Comparison of ENCODE assay signal across 15 mouse cellular contexts in genomic region chr8:122124326-122124725, GRCm38 (mm10).
DNase-seq lines count a peak whose midpoint lies in the region; ATAC-seq and TF ChIP-seq lines count a peak whose summit lies in the region.
"Had no signal": no experiment of that assay in that cellular context is flagged by ENCODE, and none has a peak within 500 bp of the region (broad histone marks: within the 10 kb centered on the region; RNA-seq: fewer than 3 reads in every experiment).

No protein-coding gene starts in this region.

- intact Hi-C loops in heart, adult 2 months (cut with DNase I): no loop called here

- H3K36me3 ChIP-seq in heart, adult 2 months (ENCODE audit: control insufficient read depth, insufficient read depth, low read length): no peaks in the 10 kb centered on the region
- H3K36me3 ChIP-seq in heart, embryonic 12.5 days: no peaks in the 10 kb centered on the region
- no peaks in the 10 kb centered on the region for H3K36me3 ChIP-seq in liver, embryonic 14.5 days (replicated peaks; ENCODE audit: control insufficient read depth, insufficient read depth, low read depth)
- no peaks in the 10 kb centered on the region for H3K36me3 ChIP-seq in liver, embryonic 12.5 days
- no peaks in the 10 kb centered on the region for H3K36me3 ChIP-seq in E14TG2a.4 (ENCODE audit: insufficient read depth, low read length)
- no peaks in the 10 kb centered on the region for H3K36me3 ChIP-seq in forebrain, embryonic 16.5 days (ENCODE audit: control insufficient read depth, insufficient read depth)
- H3K36me3 ChIP-seq: limb, embryonic 13.5 days; neural tube, embryonic 15.5 days had no signal

- ATAC-seq in heart, embryonic 12.5 days (ENCODE audit: insufficient number of reproducible peaks, low FRiP score): no peak
- no peak for ATAC-seq in liver, embryonic 14.5 days (ENCODE audit: insufficient read depth)
- no peak for ATAC-seq in liver, embryonic 12.5 days
- ATAC-seq in megakaryocyte-erythroid progenitor cell, adult 5-6 weeks (replicated peaks; ENCODE audit: low FRiP score, low TSS enrichment, poor library complexity, severe bottlenecking): no peak
- ATAC-seq in forebrain, embryonic 16.5 days: no peak

- no peaks in the 10 kb centered on the region for H3K27me3 ChIP-seq in heart, adult 2 months (ENCODE audit: control insufficient read depth, insufficient read depth, low read length)
- H3K27me3 ChIP-seq in heart, embryonic 12.5 days (replicated peaks): no peaks in the 10 kb centered on the region
- H3K27me3 ChIP-seq in liver, embryonic 14.5 days (ENCODE audit: control insufficient read depth, insufficient read depth, low read length): no peaks in the 10 kb centered on the region
- no peaks in the 10 kb centered on the region for H3K27me3 ChIP-seq in liver, embryonic 12.5 days (replicated peaks)
- peaks cover 9% of the 10 kb centered on the region for H3K27me3 ChIP-seq in E14TG2a.4 (ENCODE audit: insufficient read depth, low read length)
- H3K27me3 ChIP-seq in forebrain, embryonic 16.5 days (replicated peaks; ENCODE audit: control insufficient read depth, insufficient read depth, low read length): no peaks in the 10 kb centered on the region
- H3K27me3 ChIP-seq: limb, embryonic 13.5 days; neural tube, embryonic 15.5 days had no signal

- H3K79me2 ChIP-seq in heart, adult 2 months (replicated peaks; ENCODE audit: control insufficient read depth, insufficient read depth, low read length): no peaks in the 10 kb centered on the region

- no peak overlapping the region for H3K4me3 ChIP-seq in heart, adult 2 months
- no peak overlapping the region for H3K4me3 ChIP-seq in heart, embryonic 12.5 days
- H3K4me3 ChIP-seq in liver, embryonic 14.5 days (ENCODE audit: insufficient read depth in 1 of 2, low read depth in 2 of 2, low read length in 2 of 2): no peak overlapping the region
- no peak overlapping the region for H3K4me3 ChIP-seq in liver, embryonic 12.5 days
- H3K4me3 ChIP-seq in E14TG2a.4 (replicated peaks; ENCODE audit: low read length): no peak overlapping the region
- no peak overlapping the region for H3K4me3 ChIP-seq in forebrain, embryonic 16.5 days (replicated peaks; ENCODE audit: low read length)
- H3K4me3 ChIP-seq: limb, embryonic 13.5 days; neural tube, embryonic 15.5 days had no signal

- DNase-seq in heart, adult 2 months: no peak
- no peak for DNase-seq in liver, embryonic 14.5 days (ENCODE audit: low read depth in 3 of 3, low spot score in 3 of 3)
- peak; percentile 29 for DNase-seq in forelimb bud, embryonic 11.5 days (ENCODE audit: low read depth, low spot score)
- DNase-seq: cerebellum, adult 9-10 months; gastrocnemius, postnatal 25 days; lung, postnatal 36 days; right cerebral cortex, postnatal 14 days had no signal

- H3K9ac ChIP-seq in heart, adult 2 months (ENCODE audit: low read depth, low read length): no peak overlapping the region
- H3K9ac ChIP-seq in heart, embryonic 12.5 days: no peak overlapping the region
- H3K9ac ChIP-seq in liver, embryonic 14.5 days (replicated peaks): no peak overlapping the region
- no peak overlapping the region for H3K9ac ChIP-seq in liver, embryonic 12.5 days
- H3K9ac ChIP-seq in forebrain, embryonic 16.5 days (replicated peaks; ENCODE audit: low read depth, low read length): no peak overlapping the region
- H3K9ac ChIP-seq: hindbrain, embryonic 14.5 days; limb, embryonic 13.5 days; neural tube, embryonic 15.5 days had no signal

- WGBS in heart, adult 2 months: 93% methylated on average over 3 of the region's 3 CpGs
- 78% methylated on average over 3 of the region's 3 CpGs for whole genome bisulfite sequencing in heart, embryonic 12.5 days
- 65% methylated on average over 3 of the region's 3 CpGs for WGBS in liver, embryonic 14.5 days (ENCODE audit: insufficient replicate concordance)
- 75% methylated on average over 3 of the region's 3 CpGs for WGBS in liver, embryonic 12.5 days (ENCODE audit: insufficient replicate concordance)
- WGBS in forebrain, embryonic 16.5 days: 83% methylated on average over 3 of the region's 3 CpGs

- no peaks in the 10 kb centered on the region for H3K4me1 ChIP-seq in heart, adult 2 months (ENCODE audit: control insufficient read depth, insufficient read depth, low read length)
- peaks cover 34% of the 10 kb centered on the region for H3K4me1 ChIP-seq in heart, embryonic 12.5 days (replicated peaks)
- no peaks in the 10 kb centered on the region for H3K4me1 ChIP-seq in liver, embryonic 14.5 days (replicated peaks; ENCODE audit: control insufficient read depth in 2 of 2, insufficient read depth in 2 of 2, low read length in 1 of 2)
- no peaks in the 10 kb centered on the region for H3K4me1 ChIP-seq in liver, embryonic 12.5 days
- H3K4me1 ChIP-seq in E14TG2a.4 (replicated peaks; ENCODE audit: low read depth, low read length): peaks cover under 1% of the 10 kb centered on the region; the same call in 1 of the 2 replicates
- H3K4me1 ChIP-seq in forebrain, embryonic 16.5 days (replicated peaks; ENCODE audit: control insufficient read depth, insufficient read depth, low read length): no peaks in the 10 kb centered on the region

- peak; percentile 45 for TF ChIP-seq CTCF in heart, adult 2 months (IDR thresholded peaks at IDR 0.05)
- TF ChIP-seq CTCF in liver, embryonic 14.5 days (IDR thresholded peaks at IDR 0.05; ENCODE audit: low read depth): peak; percentile 42; the same call in 1 of the 2 replicates
- TF ChIP-seq CTCF in E14TG2a.4 (conservative IDR thresholded peaks at IDR 0.05; ENCODE audit: low read length): peak; percentile 75

- no peak for TF ChIP-seq POLR2A in heart, adult 2 months (IDR thresholded peaks at IDR 0.05; ENCODE audit: insufficient read depth, low read depth, low read length)

- H3K9me3 ChIP-seq in heart, embryonic 12.5 days (replicated peaks): peaks cover 4% of the 10 kb centered on the region; the same call in 1 of the 2 replicates
- no peaks in the 10 kb centered on the region for H3K9me3 ChIP-seq in liver, embryonic 14.5 days (ENCODE audit: control insufficient read depth, low read length)
- peaks cover 12% of the 10 kb centered on the region for H3K9me3 ChIP-seq in liver, embryonic 12.5 days (replicated peaks)
- H3K9me3 ChIP-seq in E14TG2a.4 (ENCODE audit: low read length): no peaks in the 10 kb centered on the region
- no peaks in the 10 kb centered on the region for H3K9me3 ChIP-seq in forebrain, embryonic 16.5 days (ENCODE audit: control insufficient read depth, low read length)
- H3K9me3 ChIP-seq: neural tube, embryonic 15.5 days had no signal

- H3K27ac ChIP-seq in heart, adult 2 months: no peak overlapping the region
- no peak overlapping the region for H3K27ac ChIP-seq in heart, embryonic 12.5 days (ENCODE audit: poor library complexity, severe bottlenecking)
- H3K27ac ChIP-seq in liver, embryonic 14.5 days: no peak overlapping the region
- no peak overlapping the region for H3K27ac ChIP-seq in liver, embryonic 12.5 days
- H3K27ac ChIP-seq in forebrain, embryonic 16.5 days (ENCODE audit: low read length): no peak overlapping the region
- H3K27ac ChIP-seq: hindbrain, embryonic 14.5 days; limb, embryonic 13.5 days; neural tube, embryonic 15.5 days had no signal

- TF ChIP-seq EP300 in heart, adult 2 months (IDR thresholded peaks at IDR 0.05; ENCODE audit: insufficient read depth, low read depth, low read length): no peak
- TF ChIP-seq EP300 in liver, embryonic 14.5 days (IDR thresholded peaks at IDR 0.05; ENCODE audit: low read depth): no peak

- no peak overlapping the region for H3K4me2 ChIP-seq in heart, embryonic 12.5 days
- H3K4me2 ChIP-seq in liver, embryonic 14.5 days (ENCODE audit: low read depth): no peak overlapping the region
- no peak overlapping the region for H3K4me2 ChIP-seq in liver, embryonic 12.5 days
- H3K4me2 ChIP-seq in forebrain, embryonic 16.5 days (ENCODE audit: low read length): no peak overlapping the region
- H3K4me2 ChIP-seq: hindbrain, embryonic 14.5 days; limb, embryonic 13.5 days; neural tube, embryonic 15.5 days had no signal
